Mouse (Mus musculus): ENCODE measurements around the gene Spaar.

The Spaar gene

GRCm38 (mm10) chr4:43798936-43799335 is 69.1 kb downstream of the Spaar start:
- peak; percentile 67 for DNase-seq (ENCODE audit: low read depth, low spot score)
